Mouse (Mus musculus) stomach, postnatal 0 days (tissue): Measurements from ENCODE around the gene Spdye4a. TPM values are rescaled to one million over a fixed set of nuclear protein-coding genes. Genes with fewer than 3 reads are reported as not detected.
"Not testable (repeated sequence)": the region's sequence is repeated elsewhere in the genome, so short reads cannot be mapped to it uniquely, and the experiment has no call there.

Experiments
- ATAC-seq: fragments of 200-750 bp; cut with Nextera tagmentation; 2 replicates; pipeline ENCODE4 v1.8.0; 2017; ENCODE audit not compliant: low FRiP score, low TSS enrichment
- DNase-seq: peaks from one replicate; pipeline ENCODE4 v3.0.0-alpha.2; 2016; ENCODE audit warnings: low spot score
- H3K27ac ChIP-seq: fragments of 300-500 bp; sonication (generic); replicated peaks from 2 replicates; pipeline ENCODE4 v1.5.1; 2014; ENCODE audit warnings: mild to moderate bottlenecking, control low read depth
- H3K27me3 ChIP-seq: fragments of 300-500 bp; sonication (generic); 2 replicates; pipeline ENCODE4 v1.6.1; 2014; ENCODE audit warnings: low read length; ENCODE audit not compliant: control insufficient read depth, insufficient read depth
- H3K36me3 ChIP-seq: fragments of 300-500 bp; sonication (generic); 2 replicates; pipeline ENCODE4 v1.6.1; 2014; ENCODE audit warnings: low read length, mixed read lengths; ENCODE audit not compliant: control insufficient read depth, insufficient read depth
- H3K4me1 ChIP-seq: fragments of 300-500 bp; sonication (generic); replicated peaks from 2 replicates; pipeline ENCODE4 v1.6.1; 2014; ENCODE audit warnings: antibody characterized with exemption; ENCODE audit not compliant: control insufficient read depth, insufficient read depth
- H3K4me2 ChIP-seq: fragments of 300-500 bp; sonication (generic); replicated peaks from 2 replicates; pipeline ENCODE4 v1.6.1; 2014; ENCODE audit warnings: low read depth, mild to moderate bottlenecking, control low read depth, moderate library complexity
- H3K4me3 ChIP-seq: fragments of 300-500 bp; sonication (generic); 2 replicates; pipeline ENCODE4 v1.5.1; 2014; ENCODE audit warnings: low read depth, low read length, control low read depth
- H3K9ac ChIP-seq: fragments of 300-500 bp; sonication (generic); 2 replicates; pipeline ENCODE4 v1.6.1; 2014; ENCODE audit warnings: mild to moderate bottlenecking, low read length, control low read depth, mixed read lengths
- H3K9me3 ChIP-seq: fragments of 300-500 bp; sonication (generic); 2 replicates; pipeline ENCODE4 v1.6.1; 2016; ENCODE audit warnings: low read length; ENCODE audit not compliant: control insufficient read depth
- CTCF ChIP-seq: IDR thresholded peaks from 2 replicates; pipeline ENCODE4 v1.5.1; 2016; ENCODE audit warnings: antibody characterized with exemption, low read depth, mild to moderate bottlenecking, moderate library complexity
- EP300 ChIP-seq: optimal IDR thresholded peaks from 2 replicates; pipeline ENCODE3; 2016; ENCODE audit warnings: antibody characterized with exemption
- WGBS: fragments of 180-500 bp; shearing (Covaris S2); extraction: QIAGEN DNeasy Blood & Tissue Kit; methylation state at CpG from one replicate; pipeline ENCODE4 v1.1.7; 2014; 5-methylcytosine and 5-hydroxymethylcytosine counted together
- polyA plus RNA-seq: library from polyadenylated mRNA; unstranded; fragments of >200 nt; fragmentation: Nextera tagmentation; extraction: Ambion mirVana; gene quantifications from 2 replicates; pipeline ENCODE4 v1.2.1, GENCODE M21; 2015

Spdye4a gene
- polyA plus RNA-seq, 1 experiment from 2014 or later = not detected

GRCm38 (mm10) chr5:143213832-143214231 lies 12.9 kb downstream of the Spdye4a start:
- H3K36me3 ChIP-seq = no peaks in the 10 kb centered on the region
- no peak overlapping the region for H3K4me3 ChIP-seq
- H3K9me3 ChIP-seq = 0 out of 2 replicates have a peak, but pooled peaks cover under 1% of the 10 kb centered on the region
- TF ChIP-seq EP300 (no peak), CTCF (no peak)
- 47% methylated on average over 2 of the region's 2 CpGs for whole genome bisulfite sequencing
- no peak overlapping the region for H3K27ac ChIP-seq
- ATAC-seq (no peak), DNase-seq (no peak)
- H3K4me1 ChIP-seq = no peaks in the 10 kb centered on the region
- no peak overlapping the region for H3K9ac ChIP-seq
- no peaks in the 10 kb centered on the region for H3K27me3 ChIP-seq
- no peak overlapping the region for H3K4me2 ChIP-seq

GRCm38 (mm10) chr5:143205015-143205414 lies 21.7 kb downstream of the Spdye4a start:
- Histone ChIP-seq H3K27me3 (no peaks in the 10 kb centered on the region), H3K9ac (no peak overlapping the region), H3K4me2 (no peak overlapping the region), H3K9me3 (0 out of 2 replicates have a peak, but pooled peaks cover 3% of the 10 kb centered on the region), H3K27ac (no peak overlapping the region), H3K4me1 (no peaks in the 10 kb centered on the region), H3K4me3 (no peak overlapping the region), H3K36me3 (no peaks in the 10 kb centered on the region)
- DNase-seq (no peak), ATAC-seq (no peak)
- 73% methylated on average over 3 of the region's 3 CpGs for WGBS
- TF ChIP-seq CTCF = peak; percentile 53
- TF ChIP-seq EP300 = no peak

GRCm38 (mm10) chr5:143196506-143196905 lies 30.2 kb downstream of the Spdye4a start:
- Histone ChIP-seq H3K4me1 (no peaks in the 10 kb centered on the region), H3K4me2 (no peak overlapping the region), H3K36me3 (no peaks in the 10 kb centered on the region), H3K9ac (no peak overlapping the region), H3K27ac (no peak overlapping the region), H3K9me3 (no peaks in the 10 kb centered on the region), H3K27me3 (no peaks in the 10 kb centered on the region), H3K4me3 (no peak overlapping the region)
- TF ChIP-seq CTCF (no peak), EP300 (no peak)
- ATAC-seq (no peak), DNase-seq (no peak)
- WGBS = 86% methylated on average over 4 of the region's 4 CpGs

- H3K4me3 ChIP-seq = no peak overlapping the region
- H3K27me3 ChIP-seq = no peaks in the 10 kb centered on the region
- no peak for ATAC-seq
- H3K36me3 ChIP-seq = no peaks in the 10 kb centered on the region
- no peak for DNase-seq
- TF ChIP-seq EP300 (no peak), CTCF (no peak)
- no peaks in the 10 kb centered on the region for H3K9me3 ChIP-seq
- H3K4me2 ChIP-seq = no peak overlapping the region
- WGBS = 60% methylated on average over 2 of the region's 2 CpGs
- H3K9ac ChIP-seq = no peak overlapping the region
- no peak overlapping the region for H3K27ac ChIP-seq
- H3K4me1 ChIP-seq = no peaks in the 10 kb centered on the region
Measured at GRCm38 (mm10) chr5:143195166-143195565, 31.5 kb downstream of the Spdye4a start.

- not testable (repeated sequence) for H3K4me3 ChIP-seq, H3K4me1 ChIP-seq, H3K27ac ChIP-seq, H3K4me2 ChIP-seq, H3K36me3 ChIP-seq, H3K9ac ChIP-seq, H3K9me3 ChIP-seq, H3K27me3 ChIP-seq, DNase-seq, ATAC-seq
- WGBS = 61% methylated on average over 8 of the region's 8 CpGs
Measured at GRCm38 (mm10) chr5:143194747-143195146, 31.9 kb downstream of the Spdye4a start.

- Histone ChIP-seq H3K9ac (no peak overlapping the region), H3K4me2 (no peak overlapping the region), H3K9me3 (no peaks in the 10 kb centered on the region), H3K27me3 (no peaks in the 10 kb centered on the region), H3K4me1 (no peaks in the 10 kb centered on the region), H3K36me3 (no peaks in the 10 kb centered on the region), H3K27ac (no peak overlapping the region), H3K4me3 (no peak overlapping the region)
- DNase-seq (no peak), ATAC-seq (no peak)
- no peak for TF ChIP-seq EP300
- 86% methylated on average over 8 of the region's 8 CpGs for WGBS
Measured at GRCm38 (mm10) chr5:143192806-143193205, 33.9 kb downstream of the Spdye4a start.

- H3K36me3 ChIP-seq, H3K27ac ChIP-seq, H3K4me2 ChIP-seq, H3K4me1 ChIP-seq, H3K9me3 ChIP-seq, DNase-seq, ATAC-seq, H3K9ac ChIP-seq, H3K4me3 ChIP-seq, H3K27me3 ChIP-seq: not testable (repeated sequence)
- no CpG with 5 or more reads among the region's 1 CpGs for WGBS
Measured at GRCm38 (mm10) chr5:143188014-143188413, 38.7 kb downstream of the Spdye4a start.
